21 mouse cellular contexts compared by ENCODE assay signal in genomic region chr17:25225659-25226058, GRCm38 (mm10). TPM values are rescaled to one million over a fixed set of nuclear protein-coding genes. Genes with fewer than 3 reads are reported as not detected.
A peak's percentile ranks its signal among the peaks of the same experiment; 100 is the strongest.
DNase-seq lines count a peak whose midpoint lies in the region; ATAC-seq lines count a peak whose summit lies in the region.
"Had no signal": no experiment of that assay in that cellular context is flagged by ENCODE, and none has a peak within 500 bp of the region (broad histone marks: within the 10 kb centered on the region; RNA-seq: fewer than 3 reads in every experiment).

No protein-coding gene starts in this region.

- ATAC-seq in liver, embryonic 12.5 days = peak; percentile 76
- ATAC-seq in megakaryocyte-erythroid progenitor cell, adult 5-6 weeks (replicated peaks; ENCODE audit: low FRiP score, low TSS enrichment, poor library complexity, severe bottlenecking) = peak; percentile 28
- ATAC-seq: forebrain, postnatal 0 days; intestine, embryonic 15.5 days had no signal

- peak overlapping the region; percentile 89 for H3K9ac ChIP-seq in liver, embryonic 12.5 days
- H3K9ac ChIP-seq: embryonic facial prominence, embryonic 13.5 days; forebrain, postnatal 0 days; hindbrain, embryonic 14.5 days; intestine, embryonic 15.5 days; kidney, embryonic 15.5 days; limb, embryonic 15.5 days; stomach, embryonic 15.5 days had no signal

- DNase-seq in MEL-GATA-1-ER (ENCODE audit: extremely low read depth, low read depth) = peak; percentile 92
- DNase-seq in c-Kit-positive CD71-positive TER-119-positive erythroid progenitor cells, embryonic 14.5 days (ENCODE audit: low spot score) = peak; percentile 75
- DNase-seq in layer of hippocampus, postnatal 25 days (ENCODE audit: extremely low spot score in 1 of 2, low spot score in 1 of 2) = no peak
- no peak for DNase-seq in testis, postnatal 10 days (ENCODE audit: low spot score)
- DNase-seq in right cerebral cortex, adult 18-20 months = no peak
- DNase-seq: adrenal gland, postnatal 25 days; cerebellum, adult 9-10 months; forebrain, postnatal 0 days; lung, postnatal 10 days; right cerebral cortex, postnatal 25 days had no signal

- peak overlapping the region; percentile 89 for H3K4me2 ChIP-seq in liver, embryonic 12.5 days
- H3K4me2 ChIP-seq: embryonic facial prominence, embryonic 13.5 days; hindbrain, embryonic 14.5 days; intestine, embryonic 15.5 days; kidney, embryonic 15.5 days; limb, embryonic 15.5 days; stomach, embryonic 15.5 days had no signal

- H3K36me3 ChIP-seq in liver, embryonic 12.5 days = peaks cover 50% of the 10 kb centered on the region

- H3K4me3 ChIP-seq in liver, embryonic 12.5 days = peak overlapping the region; percentile 80
- H3K4me3 ChIP-seq: embryonic facial prominence, embryonic 13.5 days; forebrain, embryonic 10.5 days; heart, embryonic 10.5 days; intestine, embryonic 15.5 days; kidney, embryonic 15.5 days; limb, embryonic 15.5 days; midbrain, embryonic 10.5 days; stomach, embryonic 15.5 days had no signal

- WGBS in liver, embryonic 12.5 days (ENCODE audit: insufficient replicate concordance) = 26% methylated on average over 4 of the region's 4 CpGs

- H3K9me3 ChIP-seq in liver, embryonic 12.5 days (replicated peaks) = no peaks in the 10 kb centered on the region
- H3K9me3 ChIP-seq: embryonic facial prominence, embryonic 13.5 days; forebrain, embryonic 10.5 days; heart, embryonic 10.5 days; intestine, embryonic 15.5 days; kidney, embryonic 15.5 days; limb, embryonic 15.5 days; midbrain, embryonic 10.5 days; stomach, embryonic 15.5 days had no signal

- H3K27me3 ChIP-seq in liver, embryonic 12.5 days (replicated peaks) = no peaks in the 10 kb centered on the region
- H3K27me3 ChIP-seq: embryonic facial prominence, embryonic 13.5 days; intestine, embryonic 15.5 days; kidney, embryonic 15.5 days; limb, embryonic 15.5 days; stomach, embryonic 15.5 days had no signal

- peaks cover 69% of the 10 kb centered on the region for H3K4me1 ChIP-seq in liver, embryonic 12.5 days

- H3K27ac ChIP-seq in liver, embryonic 12.5 days = peak overlapping the region; percentile 99
- H3K27ac ChIP-seq: embryonic facial prominence, embryonic 13.5 days; forebrain, embryonic 10.5 days; heart, embryonic 10.5 days; hindbrain, embryonic 14.5 days; intestine, embryonic 15.5 days; kidney, embryonic 15.5 days; limb, embryonic 15.5 days; midbrain, embryonic 10.5 days; stomach, embryonic 15.5 days had no signal

RNA-seq across cellular contexts. Expression of gene Gnptg, which starts 14.3 kb away (rescaled TPM):
- polyA plus RNA-seq in liver, embryonic 12.5 days (2016; fragmentation: Nextera tagmentation; extraction: Ambion mirVana) = 22.2 and 24.4 TPM in 2 replicates
- total RNA-seq in megakaryocyte-erythroid progenitor cell, adult 5-6 weeks (2014; fragmentation: Nextera tagmentation) = 13.9 and 14.2 TPM in 2 replicates
- total RNA-seq in megakaryocyte-erythroid progenitor cell, adult 5-6 weeks (2017) = 10.9 and 12.9 TPM in 2 replicates
- 10 to 100 TPM; 74.3 to 74.9 TPM for total RNA-seq in layer of hippocampus, postnatal 25 days (2021)

RNA-seq across cellular contexts. Expression of gene Tsr3, which starts 14.3 kb away (rescaled TPM):
- 32.6 and 33.3 TPM in 2 replicates for polyA plus RNA-seq in liver, embryonic 12.5 days (2016; fragmentation: Nextera tagmentation; extraction: Ambion mirVana)
- total RNA-seq in megakaryocyte-erythroid progenitor cell, adult 5-6 weeks (2014; fragmentation: Nextera tagmentation) = 20.1 and 29.2 TPM in 2 replicates
- 33.3 and 33.7 TPM in 2 replicates for total RNA-seq in megakaryocyte-erythroid progenitor cell, adult 5-6 weeks (2017)
- 10 to 100 TPM; 25.1 to 28.5 TPM for total RNA-seq in layer of hippocampus, postnatal 25 days (2021)

RNA-seq across cellular contexts. Expression of gene Baiap3, which starts 30.5 kb away (rescaled TPM):
- 0.30 and 0.44 TPM in 2 replicates for polyA plus RNA-seq in liver, embryonic 12.5 days (2016; fragmentation: Nextera tagmentation; extraction: Ambion mirVana)
- total RNA-seq in megakaryocyte-erythroid progenitor cell, adult 5-6 weeks (2014; fragmentation: Nextera tagmentation) = 1.4 TPM in 1 of 2 replicates, not detected in the other
- total RNA-seq in megakaryocyte-erythroid progenitor cell, adult 5-6 weeks (2017) = 2.7 TPM in 1 of 2 replicates, not detected in the other
- 1 to 10 TPM; 6.6 to 8.9 TPM for total RNA-seq in layer of hippocampus, postnatal 25 days (2021)

RNA-seq across cellular contexts. Expression of gene Unkl, which starts 37.5 kb away (rescaled TPM):
- polyA plus RNA-seq in liver, embryonic 12.5 days (2016; fragmentation: Nextera tagmentation; extraction: Ambion mirVana) = 15.0 and 17.7 TPM in 2 replicates
- 11.5 and 20.5 TPM in 2 replicates for total RNA-seq in megakaryocyte-erythroid progenitor cell, adult 5-6 weeks (2014; fragmentation: Nextera tagmentation)
- total RNA-seq in megakaryocyte-erythroid progenitor cell, adult 5-6 weeks (2017) = 9.8 and 14.2 TPM in 2 replicates
- total RNA-seq in layer of hippocampus, postnatal 25 days (2021) = 10 to 100 TPM; 32.5 to 34.4 TPM

RNA-seq across cellular contexts. Expression of gene BC003965, which starts 41.3 kb away (rescaled TPM):
- polyA plus RNA-seq in liver, embryonic 12.5 days (2016; fragmentation: Nextera tagmentation; extraction: Ambion mirVana) = 28.8 and 32.1 TPM in 2 replicates
- 25.4 and 34.8 TPM in 2 replicates for total RNA-seq in megakaryocyte-erythroid progenitor cell, adult 5-6 weeks (2014; fragmentation: Nextera tagmentation)
- total RNA-seq in megakaryocyte-erythroid progenitor cell, adult 5-6 weeks (2017) = 16.3 and 18.3 TPM in 2 replicates
- total RNA-seq in layer of hippocampus, postnatal 25 days (2021) = 10 to 100 TPM; 20.7 to 21.5 TPM

Comparison
In these comparisons a context has a peak if more than half of its experiments do, and no peak if none do; other contexts are left out.
1. DNase-seq: peak in MEL-GATA-1-ER (single experiment) and c-Kit-positive CD71-positive TER-119-positive erythroid progenitor cells, embryonic 14.5 days (single experiment); none in layer of hippocampus, postnatal 25 days (0 of 2), testis, postnatal 10 days (single experiment) and right cerebral cortex, adult 18-20 months (single experiment).
2. RNA of gene Gnptg, which starts 14.3 kb away (total RNA-seq): 74.3 to 74.9 TPM in layer of hippocampus, postnatal 25 days; 10.9 to 14.2 TPM in megakaryocyte-erythroid progenitor cell, adult 5-6 weeks; every median in the first group is over 4 times any median in the second.